Mouse (Mus musculus) brown adipose tissue, adult 24 weeks (tissue): ENCODE measurements around the gene Spem1. TPM values are rescaled to one million over a fixed set of nuclear protein-coding genes. Genes with fewer than 3 reads are reported as not detected.

Experiments
- H3K27ac ChIP-seq: fragments of 200-500 bp; replicated peaks from 2 replicates; pipeline ENCODE4 v1.5.1; 2012; ENCODE audit warnings: low read depth, mild to moderate bottlenecking, low read length
- H3K4me1 ChIP-seq: fragments of 200-500 bp; 2 replicates; pipeline ENCODE4 v1.6.1; 2012; ENCODE audit warnings: low read length, mixed read lengths; ENCODE audit not compliant: control insufficient read depth, insufficient read depth, insufficient read length
- H3K4me3 ChIP-seq: fragments of 200-500 bp; 2 replicates; pipeline ENCODE4 v1.5.1; 2012; ENCODE audit warnings: low read depth, mild to moderate bottlenecking, low read length, moderate library complexity; ENCODE audit not compliant: insufficient read depth
- polyA plus RNA-seq: library from polyadenylated mRNA; stranded (reverse); fragments of >200 nt; gene quantifications from 2 replicates; pipeline ENCODE4 v1.2.4, GENCODE M21; 2012; ENCODE audit not compliant: missing spikeins, insufficient read depth, insufficient read length

Spem1 gene
- polyA plus RNA-seq, 1 experiment: not detected

- Histone ChIP-seq H3K4me3 (no peak overlapping the region), H3K4me1 (no peaks in the 10 kb centered on the region), H3K27ac (no peak overlapping the region)
Observed at GRCm38 (mm10) chr11:69816520-69816919, 5.5 kb downstream of the Spem1 start.

- H3K4me1 ChIP-seq: no peaks in the 10 kb centered on the region
- no peak within 1 kb of the TSS for H3K4me3 ChIP-seq
- H3K27ac ChIP-seq: no peak within 1 kb of the TSS
Observed at GRCm38 (mm10) chr11:69815155-69815554, 6.8 kb downstream of the Spem1 start, which contains the start of gene Gm39566. Gm39566 (minus strand) TSS chr11:69815298.

GRCm38 (mm10) chr11:69810280-69810679 is 11.7 kb downstream of the Spem1 start:
- Histone ChIP-seq H3K4me3 (no peak overlapping the region), H3K27ac (no peak overlapping the region), H3K4me1 (no peaks in the 10 kb centered on the region)

- Histone ChIP-seq H3K4me3 (no peak overlapping the region), H3K4me1 (no peaks in the 10 kb centered on the region), H3K27ac (no peak overlapping the region)
Observed at GRCm38 (mm10) chr11:69807641-69808040, 14.3 kb downstream of the Spem1 start.

- Histone ChIP-seq H3K4me3 (no peak overlapping the region), H3K4me1 (peaks cover 6% of the 10 kb centered on the region), H3K27ac (no peak overlapping the region)
Observed at GRCm38 (mm10) chr11:69806378-69806777, 15.6 kb downstream of the Spem1 start.

GRCm38 (mm10) chr11:69804972-69805909 is 16.7 kb downstream of the Spem1 start, which contains the start of gene Tmem102:
Tmem102 (minus strand) TSS chr11:69805624.
- no peak within 1 kb of the TSS for H3K27ac ChIP-seq
- peaks cover 9% of the 10 kb centered on the region for H3K4me1 ChIP-seq
- H3K4me3 ChIP-seq: peak within 1 kb of the TSS; percentile 93

GRCm38 (mm10) chr11:69804652-69804940 is 17.4 kb downstream of the Spem1 start:
- peaks cover 9% of the 10 kb centered on the region for H3K4me1 ChIP-seq
- peak overlapping the region; percentile 93 for H3K4me3 ChIP-seq
- H3K27ac ChIP-seq: no peak overlapping the region

- no peak overlapping the region for H3K27ac ChIP-seq
- peak overlapping the region; percentile 93 for H3K4me3 ChIP-seq
- peaks cover 9% of the 10 kb centered on the region for H3K4me1 ChIP-seq
Observed at GRCm38 (mm10) chr11:69803786-69804651, 18.0 kb downstream of the Spem1 start.

GRCm38 (mm10) chr11:69803328-69803727 is 18.7 kb downstream of the Spem1 start:
- Histone ChIP-seq H3K27ac (no peak overlapping the region), H3K4me3 (peak overlapping the region; percentile 93), H3K4me1 (peaks cover 9% of the 10 kb centered on the region)

GRCm38 (mm10) chr11:69802648-69803105 is 19.3 kb downstream of the Spem1 start:
- Histone ChIP-seq H3K27ac (no peak overlapping the region), H3K4me1 (peaks cover 9% of the 10 kb centered on the region), H3K4me3 (peak overlapping the region; percentile 93)

- Histone ChIP-seq H3K4me1 (peaks cover 9% of the 10 kb centered on the region), H3K4me3 (peak within 1 kb of the TSS; percentile 93), H3K27ac (no peak within 1 kb of the TSS)
Observed at GRCm38 (mm10) chr11:69801379-69801977, 20.5 kb downstream of the Spem1 start, which contains the start of gene Fgf11. Fgf11 (minus strand) TSS chr11:69801857.

GRCm38 (mm10) chr11:69800392-69801197 is 21.4 kb downstream of the Spem1 start:
- no peak overlapping the region for H3K27ac ChIP-seq
- peak overlapping the region; percentile 93 for H3K4me3 ChIP-seq
- H3K4me1 ChIP-seq: peaks cover 9% of the 10 kb centered on the region

GRCm38 (mm10) chr11:69800138-69800391 is 21.9 kb downstream of the Spem1 start:
- H3K27ac ChIP-seq: no peak overlapping the region
- peaks cover 9% of the 10 kb centered on the region for H3K4me1 ChIP-seq
- H3K4me3 ChIP-seq: no peak overlapping the region

GRCm38 (mm10) chr11:69799394-69800137 is 22.4 kb downstream of the Spem1 start:
- no peak overlapping the region for H3K4me3 ChIP-seq
- no peak overlapping the region for H3K27ac ChIP-seq
- H3K4me1 ChIP-seq: peaks cover 9% of the 10 kb centered on the region
